Mouse (Mus musculus): ENCODE measurements around the gene Psen1. TPM values are rescaled to one million over a fixed set of nuclear protein-coding genes. Genes with fewer than 3 reads are reported as not detected.

Gene Psen1
- polyA plus RNA-seq, 1 experiment from 2014 or later: 77.8 TPM

DNA sequence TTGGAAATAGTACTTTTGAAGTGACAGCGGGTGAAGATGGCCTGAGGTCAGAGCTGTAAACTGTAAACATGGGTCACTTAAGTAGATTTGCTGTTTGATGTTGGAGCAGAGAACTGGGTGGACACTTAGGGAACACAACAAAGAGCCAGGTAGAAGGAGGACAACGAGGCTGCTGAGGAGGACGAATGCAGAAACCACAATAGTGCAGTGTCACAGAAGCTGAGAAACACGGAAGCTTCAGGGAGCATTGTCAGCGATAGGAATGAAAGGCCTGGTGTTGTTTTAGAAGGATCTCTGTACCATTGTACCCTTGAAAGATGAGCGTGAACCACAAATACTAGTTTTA is 1.1 kb downstream of the Psen1 start:
- Histone ChIP-seq H3K27ac (ENCODE audit: low read length) (peak overlapping the region; percentile 89; the same call in 1 of the 2 replicates), H3K9ac (replicated peaks; ENCODE audit: low read depth, low read length) (peak overlapping the region; percentile 75), H3K4me2 (replicated peaks; ENCODE audit: low read depth, low read length) (peak overlapping the region; percentile 65), H3K4me1 (ENCODE audit: control insufficient read depth, insufficient read depth, low read length) (peaks cover 15% of the 10 kb centered on the region; the same call in 1 of the 2 replicates), H3K4me3 (ENCODE audit: low read depth, low read length) (peak overlapping the region; percentile 93), H3K9me3 (ENCODE audit: control insufficient read depth, low read depth, low read length) (no peaks in the 10 kb centered on the region), H3K36me3 (ENCODE audit: control insufficient read depth, insufficient read depth, low read length) (no peaks in the 10 kb centered on the region; the same call in 1 of the 2 replicates), H3K27me3 (ENCODE audit: control insufficient read depth, insufficient read depth, low read length) (no peaks in the 10 kb centered on the region)
- ATAC-seq (ENCODE audit: insufficient number of reproducible peaks, insufficient read depth, low FRiP score, low read depth): no peak
- WGBS: 26% methylated on average over 6 of the region's 6 CpGs

DNA sequence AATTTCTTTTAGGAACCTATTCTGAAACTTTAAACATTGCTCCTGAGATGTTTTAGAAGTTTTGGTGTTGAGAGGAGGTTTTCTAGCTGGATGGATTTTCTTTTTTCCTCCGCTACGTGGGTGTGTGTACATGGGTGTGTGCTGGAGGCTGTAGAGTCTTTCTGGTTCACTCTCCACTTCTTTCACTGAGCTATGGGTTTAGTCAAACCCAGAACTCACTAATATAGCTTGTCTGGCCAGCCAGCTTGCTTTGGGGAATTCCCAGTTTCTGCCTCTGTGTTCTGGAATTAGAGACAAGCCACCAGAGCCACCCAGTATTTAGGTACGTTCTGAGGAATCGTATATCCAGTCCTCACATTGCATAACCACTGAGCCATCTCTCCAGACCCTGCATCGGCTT is 6.1 kb downstream of the Psen1 start:
- H3K4me1 ChIP-seq (ENCODE audit: control insufficient read depth, insufficient read depth, low read length): peaks cover 16% of the 10 kb centered on the region; the same call in 1 of the 2 replicates
- no peak overlapping the region for H3K4me3 ChIP-seq (ENCODE audit: low read depth, low read length)
- 89% methylated on average over 5 of the region's 5 CpGs for WGBS
- H3K4me2 ChIP-seq (replicated peaks; ENCODE audit: low read depth, low read length): no peak overlapping the region
- H3K9me3 ChIP-seq (ENCODE audit: control insufficient read depth, low read depth, low read length): no peaks in the 10 kb centered on the region
- H3K27ac ChIP-seq (ENCODE audit: low read length): no peak overlapping the region
- ATAC-seq (ENCODE audit: insufficient number of reproducible peaks, insufficient read depth, low FRiP score, low read depth): no peak
- H3K27me3 ChIP-seq (ENCODE audit: control insufficient read depth, insufficient read depth, low read length): no peaks in the 10 kb centered on the region
- H3K9ac ChIP-seq (replicated peaks; ENCODE audit: low read depth, low read length): no peak overlapping the region
- no peaks in the 10 kb centered on the region for H3K36me3 ChIP-seq (ENCODE audit: control insufficient read depth, insufficient read depth, low read length)

DNA sequence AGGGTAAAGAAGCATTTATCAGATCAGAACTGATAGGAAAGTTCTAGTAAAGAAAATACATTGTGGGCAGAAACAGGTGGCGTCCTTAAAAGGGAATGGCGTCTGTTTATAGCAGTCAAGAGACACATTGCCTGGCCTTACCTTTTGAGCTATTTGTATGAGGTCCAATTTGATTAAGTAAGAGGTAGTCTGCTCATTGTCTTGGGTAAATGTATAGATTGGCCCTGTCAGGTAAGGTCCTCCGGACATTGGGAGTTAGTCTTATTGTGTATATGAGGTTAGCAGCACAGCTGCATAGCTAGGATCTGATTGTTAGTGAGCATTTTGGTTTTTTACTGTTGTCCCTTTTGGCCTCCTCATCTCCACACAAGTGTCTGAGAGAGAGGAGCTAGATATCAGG is 6.7 kb downstream of the Psen1 start:
- H3K4me2 ChIP-seq (replicated peaks; ENCODE audit: low read depth, low read length): no peak overlapping the region
- peaks cover 10% of the 10 kb centered on the region; the same call in 1 of the 2 replicates for H3K4me1 ChIP-seq (ENCODE audit: control insufficient read depth, insufficient read depth, low read length)
- WGBS: 78% methylated on average over 3 of the region's 3 CpGs
- peaks cover 3% of the 10 kb centered on the region; the same call in 1 of the 2 replicates for H3K36me3 ChIP-seq (ENCODE audit: control insufficient read depth, insufficient read depth, low read length)
- no peak overlapping the region for H3K9ac ChIP-seq (replicated peaks; ENCODE audit: low read depth, low read length)
- no peaks in the 10 kb centered on the region for H3K9me3 ChIP-seq (ENCODE audit: control insufficient read depth, low read depth, low read length)
- no peaks in the 10 kb centered on the region for H3K27me3 ChIP-seq (ENCODE audit: control insufficient read depth, insufficient read depth, low read length)
- no peak overlapping the region for H3K4me3 ChIP-seq (ENCODE audit: low read depth, low read length)
- H3K27ac ChIP-seq (ENCODE audit: low read length): no peak overlapping the region
- no peak for ATAC-seq (ENCODE audit: insufficient number of reproducible peaks, insufficient read depth, low FRiP score, low read depth)

DNA sequence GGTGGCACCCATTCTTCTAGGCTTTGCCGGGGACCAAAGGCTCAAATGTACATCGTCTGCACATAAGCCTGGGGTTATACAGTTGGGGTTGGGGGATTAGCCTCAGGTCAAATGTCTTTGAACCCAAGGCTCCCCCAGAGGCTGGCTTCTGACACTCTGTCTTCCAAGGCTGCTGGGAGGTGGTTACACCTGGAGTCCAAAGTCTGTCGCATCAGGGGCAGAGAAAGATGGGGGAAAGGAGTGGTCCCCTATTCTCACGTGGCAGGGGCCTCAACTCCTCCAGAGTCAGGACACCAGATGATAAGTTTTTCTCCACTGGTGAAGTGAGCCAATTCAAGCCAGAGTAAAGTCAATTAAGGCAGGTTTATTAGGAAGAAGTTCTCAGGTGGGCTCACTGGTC is 10.7 kb downstream of the Psen1 start:
- WGBS: 80% methylated on average over 4 of the region's 4 CpGs
- Histone ChIP-seq H3K36me3 (ENCODE audit: control insufficient read depth, insufficient read depth, low read length) (peaks cover 10% of the 10 kb centered on the region; the same call in 1 of the 2 replicates), H3K27ac (ENCODE audit: low read length) (no peak overlapping the region), H3K9ac (replicated peaks; ENCODE audit: low read depth, low read length) (no peak overlapping the region), H3K4me2 (replicated peaks; ENCODE audit: low read depth, low read length) (no peak overlapping the region), H3K4me3 (ENCODE audit: low read depth, low read length) (no peak overlapping the region), H3K9me3 (ENCODE audit: control insufficient read depth, low read depth, low read length) (no peaks in the 10 kb centered on the region), H3K27me3 (ENCODE audit: control insufficient read depth, insufficient read depth, low read length) (no peaks in the 10 kb centered on the region), H3K4me1 (ENCODE audit: control insufficient read depth, insufficient read depth, low read length) (0 out of 2 replicates have a peak, but pooled peaks cover 3% of the 10 kb centered on the region)
- ATAC-seq (ENCODE audit: insufficient number of reproducible peaks, insufficient read depth, low FRiP score, low read depth): no peak

DNA sequence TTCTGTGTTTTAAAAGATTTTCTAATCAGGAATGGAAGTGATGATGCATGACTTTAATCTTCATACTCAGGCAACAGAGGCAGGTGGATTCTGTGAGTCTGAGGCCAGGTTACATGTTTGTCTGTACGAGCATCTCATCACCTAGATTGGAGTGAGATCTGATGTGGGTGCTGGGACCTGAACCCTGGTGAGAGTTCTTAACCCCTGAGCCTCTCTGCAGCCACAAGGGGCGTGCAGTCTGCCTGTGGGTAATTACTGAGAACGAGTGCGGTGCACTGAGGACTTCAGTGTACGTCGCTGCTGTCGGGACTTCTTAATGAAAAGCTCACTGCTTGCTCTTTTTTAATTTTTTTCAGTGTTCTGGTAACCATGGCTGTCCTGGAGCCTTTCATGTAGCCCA is 13.7 kb downstream of the Psen1 start:
- no peak for ATAC-seq (ENCODE audit: insufficient number of reproducible peaks, insufficient read depth, low FRiP score, low read depth)
- H3K9ac ChIP-seq (replicated peaks; ENCODE audit: low read depth, low read length): no peak overlapping the region
- WGBS: 93% methylated on average over 7 of the region's 7 CpGs

DNA sequence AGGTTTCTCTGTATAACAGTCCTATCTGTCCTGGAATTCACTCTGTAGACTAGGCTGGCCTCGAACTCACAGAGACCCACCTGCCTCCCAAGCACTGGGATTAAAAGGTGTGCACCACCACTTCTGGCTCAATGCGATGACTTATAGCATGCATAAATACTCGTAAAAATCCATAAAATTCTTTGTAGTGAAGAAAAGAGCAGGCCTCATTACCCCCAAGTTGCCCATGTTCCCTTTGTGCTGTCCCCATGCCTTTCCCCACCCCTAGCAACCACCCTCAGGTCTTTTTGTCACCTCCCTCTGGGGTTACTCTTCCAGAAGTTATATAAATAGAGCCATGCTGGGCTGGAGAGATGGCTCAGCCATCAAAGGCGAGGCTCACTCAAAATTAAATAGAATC is 14.8 kb downstream of the Psen1 start:
- no peak overlapping the region for H3K4me3 ChIP-seq (ENCODE audit: low read depth, low read length)
- no peak overlapping the region for H3K4me2 ChIP-seq (replicated peaks; ENCODE audit: low read depth, low read length)
- ATAC-seq (ENCODE audit: insufficient number of reproducible peaks, insufficient read depth, low FRiP score, low read depth): no peak
- no peaks in the 10 kb centered on the region for H3K9me3 ChIP-seq (ENCODE audit: control insufficient read depth, low read depth, low read length)
- no peak overlapping the region for H3K27ac ChIP-seq (ENCODE audit: low read length)
- H3K9ac ChIP-seq (replicated peaks; ENCODE audit: low read depth, low read length): no peak overlapping the region
- H3K27me3 ChIP-seq (ENCODE audit: control insufficient read depth, insufficient read depth, low read length): no peaks in the 10 kb centered on the region
- 81% methylated on average over 4 of the region's 4 CpGs for WGBS
- peaks cover 10% of the 10 kb centered on the region; the same call in 1 of the 2 replicates for H3K36me3 ChIP-seq (ENCODE audit: control insufficient read depth, insufficient read depth, low read length)
- H3K4me1 ChIP-seq (ENCODE audit: control insufficient read depth, insufficient read depth, low read length): no peaks in the 10 kb centered on the region

More for the DNA sequence above, 13.7 kb downstream of the Psen1 start:
- Histone ChIP-seq H3K4me1 (ENCODE audit: control insufficient read depth, insufficient read depth, low read length) (no peaks in the 10 kb centered on the region), H3K36me3 (ENCODE audit: control insufficient read depth, insufficient read depth, low read length) (peaks cover 10% of the 10 kb centered on the region; the same call in 1 of the 2 replicates), H3K27ac (ENCODE audit: low read length) (no peak overlapping the region), H3K4me2 (replicated peaks; ENCODE audit: low read depth, low read length) (no peak overlapping the region), H3K9me3 (ENCODE audit: control insufficient read depth, low read depth, low read length) (no peaks in the 10 kb centered on the region), H3K27me3 (ENCODE audit: control insufficient read depth, insufficient read depth, low read length) (no peaks in the 10 kb centered on the region), H3K4me3 (ENCODE audit: low read depth, low read length) (no peak overlapping the region)

DNA sequence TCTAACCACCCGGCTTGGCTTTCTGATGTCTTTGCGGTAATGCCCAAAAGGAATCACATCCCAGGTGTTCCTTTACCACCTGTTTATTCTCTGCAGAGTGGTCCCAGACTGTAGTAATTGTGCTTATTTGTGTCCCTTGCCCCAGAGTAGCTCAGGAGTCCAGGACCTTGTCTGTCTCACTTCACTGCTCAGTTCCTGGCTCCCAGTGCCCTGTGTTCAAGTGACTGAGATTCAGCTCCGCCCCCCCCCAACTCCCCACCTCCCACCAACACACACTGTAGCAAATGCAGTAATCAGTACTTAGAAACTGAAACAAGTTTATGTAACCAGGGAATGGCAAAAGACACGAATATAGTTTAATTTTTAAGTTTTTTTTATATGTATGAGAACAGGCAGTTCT is 19.0 kb downstream of the Psen1 start:
- Histone ChIP-seq H3K36me3 (ENCODE audit: control insufficient read depth, insufficient read depth, low read length) (no peaks in the 10 kb centered on the region; the same call in 1 of the 2 replicates), H3K4me3 (ENCODE audit: low read depth, low read length) (no peak overlapping the region), H3K9ac (replicated peaks; ENCODE audit: low read depth, low read length) (no peak overlapping the region), H3K27me3 (ENCODE audit: control insufficient read depth, insufficient read depth, low read length) (no peaks in the 10 kb centered on the region), H3K27ac (ENCODE audit: low read length) (no peak overlapping the region), H3K4me1 (ENCODE audit: control insufficient read depth, insufficient read depth, low read length) (no peaks in the 10 kb centered on the region), H3K4me2 (replicated peaks; ENCODE audit: low read depth, low read length) (no peak overlapping the region), H3K9me3 (ENCODE audit: control insufficient read depth, low read depth, low read length) (no peaks in the 10 kb centered on the region)
- WGBS: 83% methylated on average over 4 of the region's 4 CpGs
- no peak for ATAC-seq (ENCODE audit: insufficient number of reproducible peaks, insufficient read depth, low FRiP score, low read depth)

DNA sequence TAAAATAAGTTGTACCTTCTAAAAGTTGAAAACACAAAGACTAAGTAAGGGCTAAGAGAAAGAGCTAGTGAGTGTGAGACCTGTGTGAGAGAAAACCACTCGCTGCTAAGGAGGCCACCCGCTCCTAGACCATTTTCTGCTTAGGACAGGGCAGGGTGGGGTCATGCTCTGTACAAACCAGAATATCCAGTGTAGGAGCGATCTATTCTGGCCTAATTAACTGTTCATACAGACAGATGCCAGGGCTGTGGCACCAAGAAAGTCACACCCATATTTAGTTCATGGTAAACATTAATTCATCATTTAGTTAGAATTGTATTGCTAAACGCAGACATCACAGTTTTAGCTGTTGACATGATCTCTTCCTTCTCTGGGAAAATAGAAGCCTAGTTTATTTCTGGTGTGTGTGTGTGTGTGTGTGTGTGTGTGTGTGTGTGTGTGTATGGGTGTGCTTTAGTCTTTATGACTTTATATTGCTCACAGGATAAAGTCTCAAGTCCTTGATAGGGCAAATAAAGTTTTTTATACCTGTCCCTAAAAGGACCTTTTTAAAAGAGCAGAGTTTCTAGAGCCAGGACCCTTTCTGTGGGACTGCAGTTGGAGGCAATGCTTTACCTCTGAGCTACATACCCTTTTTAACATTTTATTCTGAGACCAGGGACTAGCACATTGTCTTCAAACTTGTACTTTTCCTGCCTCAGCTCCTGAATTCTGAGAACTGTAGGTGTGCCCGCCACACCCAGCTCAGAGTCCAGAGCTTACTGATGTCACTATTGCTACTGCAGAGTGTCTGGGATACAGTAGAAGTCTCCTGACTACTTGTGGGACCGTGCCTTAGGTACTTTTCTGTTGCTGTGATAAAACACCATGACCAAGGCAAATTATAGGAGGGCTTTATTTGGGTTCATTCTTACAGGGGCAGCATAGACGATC is 20.5 kb downstream of the Psen1 start:
- Histone ChIP-seq H3K4me3 (ENCODE audit: low read depth, low read length) (no peak overlapping the region), H3K4me2 (replicated peaks; ENCODE audit: low read depth, low read length) (no peak overlapping the region), H3K27me3 (ENCODE audit: control insufficient read depth, insufficient read depth, low read length) (no peaks in the 10 kb centered on the region), H3K4me1 (ENCODE audit: control insufficient read depth, insufficient read depth, low read length) (no peaks in the 10 kb centered on the region), H3K27ac (ENCODE audit: low read length) (peak overlapping the region; percentile 34; the same call in 1 of the 2 replicates), H3K36me3 (ENCODE audit: control insufficient read depth, insufficient read depth, low read length) (peaks cover 10% of the 10 kb centered on the region), H3K9me3 (ENCODE audit: control insufficient read depth, low read depth, low read length) (no peaks in the 10 kb centered on the region), H3K9ac (replicated peaks; ENCODE audit: low read depth, low read length) (no peak overlapping the region)
- WGBS: 75% methylated on average over 7 of the region's 7 CpGs
- peak; percentile 61; the same call in 1 of the 2 replicates for ATAC-seq (ENCODE audit: insufficient number of reproducible peaks, insufficient read depth, low FRiP score, low read depth)
